Mouse (Mus musculus) kidney, adult 8-10 months (tissue): ENCODE results near the gene Polm.
A peak's percentile ranks its signal among the peaks of the same experiment; 100 is the strongest.
"Not testable (repeated sequence)": the region's sequence is repeated elsewhere in the genome, so short reads cannot be mapped to it uniquely, and the experiment has no call there.

ENCODE experiments used
- DNase-seq, 2 experiments: peaks; one replicate each; pipeline ENCODE4 v3.0.0; 2022

Gene Polm

DNA sequence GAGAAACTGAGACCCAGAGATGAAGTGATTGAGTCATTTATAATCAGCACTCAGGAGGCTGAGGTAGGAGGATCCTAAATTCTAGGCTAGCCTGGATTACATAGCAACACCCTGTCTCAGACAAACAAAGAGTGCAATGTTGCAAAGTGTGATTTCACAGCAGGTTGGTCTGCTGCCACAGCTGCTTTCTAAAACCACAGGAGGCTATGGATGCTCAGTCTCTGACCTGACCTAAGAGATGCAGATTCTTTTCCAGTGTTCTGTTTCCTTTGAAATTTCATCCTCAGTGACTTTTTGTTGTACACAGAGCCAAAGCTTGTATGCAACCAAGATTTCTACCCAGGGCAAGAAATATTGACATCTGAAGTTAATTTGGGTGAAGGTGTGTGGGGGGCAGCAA, 17.7 kb upstream of the Polm start:
- DNase-seq = no peak

- DNase-seq = no peak
Observed at GRCm38 (mm10) chr11:5852314-5852713, 14.5 kb upstream of the Polm start.

DNA sequence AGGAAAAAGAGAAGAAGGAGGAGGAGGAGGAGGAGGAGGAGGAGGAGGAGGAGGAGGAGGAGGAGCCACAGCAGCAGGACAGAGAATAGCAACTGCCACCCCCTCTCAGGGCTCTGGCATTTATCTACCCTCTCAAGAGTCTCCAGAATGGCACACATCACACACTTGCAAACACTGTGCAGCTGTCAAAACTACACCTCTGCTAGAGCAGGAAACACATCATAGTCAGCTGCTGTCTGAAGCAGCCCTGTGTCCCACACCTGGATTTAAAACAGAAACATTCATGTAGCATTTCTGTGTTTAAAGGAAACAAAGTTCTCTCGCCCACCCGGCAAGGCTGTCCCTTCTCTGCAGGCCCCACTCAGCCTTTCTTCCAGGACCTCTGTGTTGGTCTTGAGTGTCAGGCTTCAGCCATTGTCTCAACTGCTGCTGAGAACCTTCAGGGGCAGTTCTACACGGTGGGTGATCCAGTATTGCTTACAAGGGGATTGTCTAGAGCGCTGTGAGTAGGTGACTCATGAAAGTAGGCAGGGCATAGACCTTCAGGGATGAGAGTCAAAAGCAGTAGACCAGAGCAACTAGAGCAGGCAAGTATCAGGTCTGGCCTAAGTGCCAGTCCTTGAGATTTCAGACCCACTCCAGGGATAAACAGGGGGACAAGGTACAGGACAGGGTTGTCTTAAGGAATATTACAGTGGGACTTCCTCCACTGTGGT, 13.4 kb upstream of the Polm start:
- DNase-seq = no peak

GRCm38 (mm10) chr11:5850452-5850851, 12.6 kb upstream of the Polm start:
- no peak for DNase-seq

GRCm38 (mm10) chr11:5849316-5849715, 11.5 kb upstream of the Polm start:
- DNase-seq = no peak

DNA sequence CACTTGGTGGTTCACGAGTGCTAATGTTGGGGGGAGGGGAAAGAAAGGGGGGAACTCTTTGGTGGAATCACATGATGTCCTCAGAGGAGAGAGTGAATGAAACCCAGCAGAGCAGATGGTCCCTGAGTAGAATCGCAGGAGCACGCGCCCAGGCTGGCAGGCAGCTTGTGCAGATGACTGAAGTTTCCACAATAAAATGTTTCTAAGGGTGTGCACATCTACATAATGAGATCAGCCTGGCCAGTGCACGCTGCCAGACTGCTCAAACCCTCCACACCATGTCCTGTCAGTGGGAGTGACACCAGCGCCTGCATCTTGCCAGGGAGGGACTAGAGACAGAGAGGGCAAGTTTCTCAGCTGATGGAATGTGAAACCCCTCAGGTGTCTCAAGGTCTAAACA, 10.9 kb upstream of the Polm start:
- DNase-seq = no peak

- peak; percentile 88 to 94 for DNase-seq
Observed at GRCm38 (mm10) chr11:5846639-5847345, 9.0 kb upstream of the Polm start.

- no peak for DNase-seq
Observed at GRCm38 (mm10) chr11:5843131-5843530, 5.3 kb upstream of the Polm start.

DNA sequence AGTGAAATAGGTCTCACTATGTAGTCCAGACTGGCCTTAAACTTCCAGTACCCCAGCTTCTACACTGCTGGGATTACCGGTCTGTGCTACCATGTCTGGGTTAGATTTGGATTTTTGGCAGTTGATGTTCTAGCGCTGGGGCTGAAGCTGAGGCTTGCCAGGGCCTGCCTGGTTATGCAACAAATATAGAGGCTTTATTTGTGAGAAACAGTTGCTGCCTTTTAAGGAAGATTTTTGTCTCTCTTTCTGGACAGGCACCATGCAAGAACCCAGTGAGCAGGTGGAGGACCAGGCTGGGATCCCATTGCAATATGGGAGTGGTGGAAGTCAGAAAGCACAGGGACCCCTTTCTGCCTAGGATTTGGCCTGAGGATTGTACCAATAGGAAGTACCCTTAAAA, 3.9 kb upstream of the Polm start:
- no peak for DNase-seq

GRCm38 (mm10) chr11:5840346-5840745, 2.5 kb upstream of the Polm start:
- DNase-seq = no peak

- DNase-seq = no peak
Observed at GRCm38 (mm10) chr11:5836126-5836525, 1.7 kb downstream of the Polm start.

DNA sequence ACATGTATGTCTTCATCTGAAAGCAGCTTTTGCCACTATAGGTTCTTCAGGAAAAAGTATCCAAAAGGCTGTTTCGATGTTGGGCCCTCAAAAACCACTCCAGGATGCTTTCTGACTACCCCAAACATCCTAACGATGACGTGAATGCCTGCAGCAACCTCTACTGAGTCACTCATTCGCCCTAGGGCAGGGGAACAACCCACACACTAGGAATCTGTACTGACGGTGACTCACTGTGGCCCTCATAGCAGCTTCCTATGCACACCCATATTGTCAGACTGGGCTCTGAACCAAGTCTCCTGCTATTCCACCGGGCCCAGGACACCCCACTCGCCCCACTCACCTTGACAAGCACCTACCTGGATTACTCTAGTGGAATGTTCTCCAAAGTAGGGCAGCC, 2.8 kb downstream of the Polm start:
- no peak for DNase-seq

- no peak for DNase-seq
Observed at GRCm38 (mm10) chr11:5834506-5834905, 3.3 kb downstream of the Polm start.

DNA sequence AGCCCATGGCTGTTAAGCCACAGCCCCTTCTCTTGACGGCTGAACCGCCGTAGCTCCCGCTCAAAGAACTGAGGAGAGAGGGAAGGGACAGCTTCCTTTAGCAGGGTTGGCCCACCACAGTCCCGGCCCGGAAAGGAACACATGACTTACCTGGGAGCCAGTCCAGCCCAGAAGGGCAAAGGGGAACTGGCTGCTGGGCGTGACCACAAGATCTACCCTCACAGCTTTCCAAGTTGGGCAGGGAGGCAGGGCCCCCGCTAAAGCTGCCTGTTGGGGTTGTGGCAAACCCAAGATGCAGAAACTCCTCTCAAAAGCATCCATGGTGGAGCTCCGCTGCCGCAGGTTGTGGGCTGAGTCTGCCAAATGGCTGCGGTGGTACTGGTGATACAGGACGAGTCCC, 8.5 kb downstream of the Polm start:
- no peak for DNase-seq

GRCm38 (mm10) chr11:5828509-5829191, 9.2 kb downstream of the Polm start:
- DNase-seq = no peak

DNA sequence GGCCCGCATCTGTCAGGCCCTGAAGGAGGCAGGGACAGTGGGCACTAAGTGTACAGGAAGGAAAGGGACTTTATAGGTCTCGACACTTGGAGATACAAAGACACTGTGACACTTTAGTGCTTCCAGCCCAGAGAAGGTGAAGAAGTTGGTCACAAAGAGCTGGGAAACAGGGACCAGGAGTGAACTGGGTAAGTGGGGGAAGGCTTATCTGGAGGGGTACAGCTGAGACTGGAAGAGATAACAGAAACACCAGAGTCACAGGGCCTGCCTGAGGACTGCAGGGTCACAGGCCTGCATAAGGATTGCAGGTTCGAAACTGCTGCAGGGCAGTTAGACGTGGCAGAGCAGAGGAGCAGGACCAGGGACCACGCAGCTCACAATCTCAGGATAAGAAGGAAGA, 9.9 kb downstream of the Polm start:
- no peak for DNase-seq

- no peak for DNase-seq
Observed at GRCm38 (mm10) chr11:5825432-5825831, 12.4 kb downstream of the Polm start.

GRCm38 (mm10) chr11:5819223-5819622, 18.6 kb downstream of the Polm start:
- no peak for DNase-seq

- DNase-seq = no peak
Observed at GRCm38 (mm10) chr11:5813381-5813780, 24.4 kb downstream of the Polm start.

DNA sequence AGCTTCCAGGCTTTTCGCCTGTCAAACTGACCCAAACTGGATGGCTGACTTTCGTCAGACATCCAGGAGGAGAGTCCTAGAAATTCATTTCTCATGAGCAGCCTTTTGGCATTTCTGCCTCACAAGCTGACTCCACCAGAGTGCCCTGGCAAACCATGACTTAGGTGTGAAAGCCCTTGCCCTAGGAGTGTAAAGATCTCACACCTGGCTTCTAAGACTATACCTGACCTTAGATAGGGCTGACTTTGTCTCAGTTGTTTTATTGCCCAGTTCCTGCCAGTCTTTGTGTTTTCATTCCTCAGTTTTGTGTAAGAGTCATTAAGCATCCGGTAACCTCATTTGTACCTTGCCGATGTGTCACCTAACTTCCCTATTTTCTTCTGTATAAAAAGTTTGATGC, 28.3 kb downstream of the Polm start:
- not testable (repeated sequence) for DNase-seq

GRCm38 (mm10) chr11:5807956-5808355, 29.9 kb downstream of the Polm start:
- DNase-seq = no peak

DNA sequence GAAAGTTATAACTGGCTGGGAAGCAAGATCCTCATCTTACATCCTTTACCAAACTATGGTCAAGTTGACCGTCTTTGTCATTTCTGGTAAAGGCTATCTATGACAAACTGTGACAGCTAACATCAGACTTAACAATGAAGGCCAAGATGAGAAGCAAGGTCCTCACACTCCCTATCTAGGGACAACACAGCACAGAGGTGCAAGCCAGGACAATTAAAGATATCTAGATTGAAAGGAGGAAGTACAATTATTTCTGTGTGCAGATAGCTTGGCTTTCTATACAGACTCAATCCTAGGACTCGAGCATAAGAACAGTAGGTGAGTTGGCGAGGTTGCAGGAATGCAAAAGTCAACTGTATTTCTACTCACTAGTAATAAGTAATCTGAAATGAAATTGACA, 32.1 kb downstream of the Polm start:
- DNase-seq = no peak

DNA sequence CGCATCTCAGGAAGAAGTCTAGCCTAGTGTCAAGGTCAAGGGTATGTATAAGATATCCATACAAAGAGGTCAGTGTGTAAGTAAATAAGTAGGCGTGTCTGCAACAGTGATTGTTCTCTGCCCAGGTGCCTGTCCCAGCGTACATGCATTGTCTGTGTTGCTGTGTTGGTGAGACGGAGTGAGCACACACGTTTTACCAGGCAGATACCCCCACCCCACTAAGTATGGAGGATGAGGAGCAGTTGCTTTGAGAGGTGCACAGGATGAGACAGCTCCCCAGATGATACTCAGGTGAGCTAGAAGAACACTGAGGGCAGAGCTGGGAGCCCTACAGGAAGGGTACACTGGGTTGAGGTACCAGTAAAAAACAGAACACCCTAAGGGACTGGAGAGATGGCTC, 33.6 kb downstream of the Polm start:
- no peak for DNase-seq

GRCm38 (mm10) chr11:5803551-5803981, 34.2 kb downstream of the Polm start, which contains the start of gene Pgam2:
TSS of gene Pgam2 (minus strand) at chr11:5803733.
- DNase-seq = peak; percentile 18 to 44
